Mouse (Mus musculus): ENCODE results near the gene Tspan4.

DNA sequence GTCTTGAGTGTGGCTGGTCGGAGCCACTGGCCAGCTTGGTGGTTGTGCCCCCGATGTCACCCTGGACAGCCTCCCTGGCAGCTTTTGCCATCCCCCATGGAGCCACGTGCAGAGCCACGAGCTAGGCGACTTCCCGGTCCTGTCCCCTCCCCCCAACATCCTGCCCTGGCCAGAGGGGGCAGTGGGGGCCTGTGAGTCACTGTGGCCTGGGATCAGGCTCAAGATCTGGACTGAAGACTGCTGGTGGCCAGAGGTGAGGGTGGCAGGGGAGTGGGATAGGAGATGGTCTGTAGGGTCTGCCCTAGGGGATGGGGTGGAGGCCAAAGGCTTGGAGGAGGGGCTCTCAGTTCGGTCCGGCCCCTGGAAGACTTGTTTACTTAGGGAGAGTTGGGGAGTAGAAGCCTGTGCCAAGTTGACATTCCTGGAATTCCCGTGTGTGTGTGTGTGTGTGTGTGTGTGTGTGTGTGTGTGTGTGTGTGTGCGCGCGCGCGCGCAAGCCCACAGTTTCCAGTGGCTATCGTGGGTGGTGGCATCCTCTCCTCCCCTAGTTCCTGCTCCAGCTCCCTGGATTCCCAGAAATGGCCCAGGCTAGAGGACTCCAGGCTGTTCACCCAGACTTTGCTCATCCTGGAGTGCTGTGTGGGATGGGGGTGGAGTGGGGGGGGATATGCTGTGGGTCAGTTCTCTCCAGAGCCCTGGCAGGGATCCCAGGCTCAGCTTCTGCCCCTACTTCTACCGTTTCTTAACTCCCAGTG is 1.4 kb downstream of the Tspan4 start:
- TF ChIP-seq POLR2A (IDR thresholded peaks at IDR 0.05; ENCODE audit: borderline replicate concordance, control insufficient read depth, low read depth, low read length), result no peak
- TF ChIP-seq CTCF (IDR thresholded peaks at IDR 0.05; ENCODE audit: control insufficient read depth, insufficient read depth, low read length), result no peak
